Mouse (Mus musculus) Muller cell, postnatal 12 days (primary cell): ENCODE measurements around the gene Gm42417.
A peak's percentile ranks its signal among the peaks of the same experiment; 100 is the strongest.

Experiments used
- DNase-seq: peaks from one replicate; pipeline ENCODE4 v3.0.0-alpha.2; 2015; ENCODE audit errors: inconsistent ontology term

The Gm42417 gene

DNA sequence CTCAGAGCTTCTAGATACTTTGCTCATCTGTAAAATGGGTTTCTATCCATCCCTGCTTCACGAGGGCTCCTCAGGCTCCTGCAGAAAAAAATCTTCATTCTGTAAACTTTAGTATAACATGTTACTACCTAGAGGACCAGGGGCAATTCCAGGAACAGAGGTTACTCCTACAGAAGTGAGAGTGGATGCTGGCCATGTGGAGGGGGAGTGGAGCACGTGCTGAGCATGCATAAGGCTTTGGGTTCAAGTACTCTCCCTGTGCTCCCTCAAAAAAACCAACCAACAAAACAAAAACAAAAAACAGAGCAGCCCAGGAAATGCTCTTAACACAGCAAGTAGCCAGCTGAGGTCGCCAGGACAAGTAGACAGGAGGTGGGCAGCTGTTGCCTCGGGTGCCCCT lies 24.4 kb upstream of the Gm42417 start:
- DNase-seq, result no peak

DNA sequence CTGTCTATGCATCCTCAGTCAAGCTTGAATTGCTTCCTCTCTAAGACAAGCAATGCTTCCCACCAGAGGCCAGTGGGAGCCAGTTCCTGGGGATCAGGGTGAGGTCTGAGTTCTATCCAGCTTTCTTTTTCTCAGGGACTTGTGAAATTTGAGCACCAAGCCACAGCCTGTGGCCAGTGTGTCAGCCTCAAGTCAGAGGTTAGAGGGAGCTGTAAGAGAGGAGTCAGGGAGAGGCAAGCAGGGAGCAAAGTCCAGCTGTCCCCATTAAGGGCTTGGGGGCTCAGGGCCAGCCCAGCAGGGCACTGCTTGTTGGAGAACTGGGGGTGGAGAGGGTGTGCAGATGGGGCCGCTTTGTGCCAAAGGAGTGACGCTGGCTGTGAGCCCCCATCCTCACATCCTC lies 24.0 kb upstream of the Gm42417 start:
- DNase-seq, result no peak

DNA sequence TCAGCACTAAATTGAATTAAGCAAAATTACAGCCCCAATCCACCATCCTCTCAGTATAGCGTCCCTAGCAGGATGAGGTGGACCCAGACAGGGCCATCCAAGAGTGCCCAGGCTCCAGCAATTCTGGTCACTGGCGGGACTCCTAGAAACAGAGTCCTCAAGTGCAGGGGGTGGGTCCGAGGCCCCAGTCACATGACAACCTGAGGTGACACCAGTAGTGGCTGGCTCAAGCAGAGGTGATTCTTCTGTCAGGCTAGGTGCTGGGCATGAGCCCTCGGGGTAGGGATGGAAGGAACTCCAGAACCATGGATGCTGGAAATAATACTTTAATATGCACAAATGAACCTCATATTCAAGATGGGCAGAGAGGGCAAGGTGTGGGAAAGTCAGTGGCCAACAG lies 23.2 kb upstream of the Gm42417 start:
- no peak for DNase-seq

DNA sequence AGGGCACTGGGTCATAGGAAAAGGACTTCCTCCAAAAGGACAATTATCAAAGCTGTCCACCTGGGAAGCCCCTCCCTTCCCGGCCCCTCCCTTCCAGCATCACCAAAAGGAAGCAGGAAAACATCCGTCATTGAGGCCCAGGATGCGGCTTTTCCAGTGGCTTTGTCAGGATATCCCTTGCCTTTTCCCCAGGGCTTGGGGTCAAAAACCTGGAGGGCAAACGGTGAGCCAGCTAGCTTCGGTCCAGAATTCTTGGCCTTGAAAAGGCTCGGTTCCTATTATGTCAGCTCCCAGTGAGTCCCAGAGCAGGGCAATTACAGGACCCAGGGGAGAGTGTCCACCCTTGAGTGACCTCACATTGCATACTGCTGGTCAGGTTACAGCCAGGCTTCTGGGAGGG lies 21.7 kb upstream of the Gm42417 start:
- DNase-seq, result no peak

DNA sequence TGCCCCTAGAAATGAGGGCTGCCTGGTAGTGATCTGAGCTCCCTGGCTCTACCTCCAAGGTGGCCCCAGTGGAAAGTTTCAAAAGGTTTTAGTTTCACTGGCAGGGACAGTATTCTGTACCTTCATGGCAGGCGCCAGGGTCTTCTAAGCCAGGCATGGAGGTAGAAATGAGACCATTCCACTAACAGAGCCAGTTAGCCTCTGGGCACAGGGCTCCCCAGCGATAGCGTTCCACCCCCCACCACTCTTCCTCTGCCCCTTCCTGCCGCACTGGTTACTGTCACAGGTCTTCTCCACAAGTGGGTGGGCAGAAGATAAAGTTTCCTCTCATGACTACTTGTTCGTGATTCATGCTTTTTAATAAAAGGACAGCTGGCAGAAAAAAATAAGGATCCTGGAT lies 20.7 kb upstream of the Gm42417 start:
- DNase-seq, result no peak

DNA sequence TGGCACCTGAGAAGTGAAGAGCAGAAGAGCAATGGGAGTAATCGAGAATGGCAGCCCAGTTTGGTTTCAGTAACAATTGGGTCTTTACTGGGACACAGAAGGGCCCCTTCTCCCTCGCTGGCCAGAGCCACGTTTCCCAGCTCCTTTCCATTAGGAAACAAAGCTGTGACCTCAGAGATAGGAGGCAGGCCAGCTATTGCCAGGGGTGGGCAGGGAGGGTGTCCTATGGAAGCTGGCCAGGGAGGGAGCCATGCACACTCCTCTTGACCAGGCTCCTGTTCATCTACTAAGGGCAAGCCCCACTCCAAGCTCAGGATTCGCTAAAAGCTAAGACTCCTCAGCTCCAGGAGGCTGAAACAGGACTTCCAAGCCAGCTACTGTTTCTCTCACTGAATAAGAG lies 20.0 kb upstream of the Gm42417 start:
- DNase-seq, result no peak

DNA sequence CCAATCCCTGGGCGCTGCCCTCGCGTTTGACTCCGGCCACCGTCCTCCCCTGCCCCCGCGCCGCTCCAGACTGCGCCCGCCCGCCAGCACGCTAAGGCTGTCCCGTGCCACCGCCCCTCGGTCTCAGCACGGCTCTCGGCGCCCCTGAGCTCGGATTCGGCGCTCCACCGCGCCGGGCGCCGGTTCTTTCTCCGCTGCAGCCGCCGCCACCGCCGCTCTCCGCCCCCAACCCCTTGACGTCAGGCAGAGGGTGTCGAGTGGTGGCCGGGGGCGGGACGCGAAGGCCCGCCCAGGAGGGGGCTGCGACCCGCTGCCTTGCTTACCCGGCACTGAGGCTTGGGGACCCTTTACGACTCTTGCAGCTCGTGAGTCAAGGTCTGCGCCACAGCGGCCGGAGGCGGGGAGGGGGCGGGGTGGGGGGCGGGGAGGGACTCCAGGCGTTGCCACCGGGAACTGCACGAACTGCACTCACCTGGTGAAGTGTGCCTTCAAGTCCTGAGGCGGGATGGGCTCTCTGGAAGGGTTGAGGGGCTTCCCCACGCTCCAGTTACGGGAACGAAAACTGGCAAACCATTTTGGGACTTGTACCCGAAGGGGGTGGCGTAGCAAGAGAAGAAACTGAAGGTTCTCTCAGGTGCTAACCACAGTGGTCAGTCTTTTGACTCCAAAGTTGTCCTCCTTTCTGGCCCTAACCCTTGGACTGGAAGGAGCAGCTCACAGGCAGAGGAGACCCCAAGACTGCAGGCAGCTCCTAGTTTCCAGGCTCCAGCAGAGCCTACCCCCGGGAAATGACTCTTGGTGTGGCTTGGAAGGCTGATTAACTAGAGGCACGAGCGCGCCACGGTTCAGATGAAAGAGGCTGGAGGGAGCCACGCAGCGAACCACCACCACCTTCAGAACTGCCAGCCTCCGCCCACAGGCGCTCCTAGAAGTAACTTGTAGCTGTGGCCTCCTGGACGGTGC lies 19.1 kb upstream of the Gm42417 start, which contains the start of gene Sema4c:
Sema4c (minus strand) TSS at position 319 of the 963 bp plus-strand sequence.
- peak; percentile 77 for DNase-seq

DNA sequence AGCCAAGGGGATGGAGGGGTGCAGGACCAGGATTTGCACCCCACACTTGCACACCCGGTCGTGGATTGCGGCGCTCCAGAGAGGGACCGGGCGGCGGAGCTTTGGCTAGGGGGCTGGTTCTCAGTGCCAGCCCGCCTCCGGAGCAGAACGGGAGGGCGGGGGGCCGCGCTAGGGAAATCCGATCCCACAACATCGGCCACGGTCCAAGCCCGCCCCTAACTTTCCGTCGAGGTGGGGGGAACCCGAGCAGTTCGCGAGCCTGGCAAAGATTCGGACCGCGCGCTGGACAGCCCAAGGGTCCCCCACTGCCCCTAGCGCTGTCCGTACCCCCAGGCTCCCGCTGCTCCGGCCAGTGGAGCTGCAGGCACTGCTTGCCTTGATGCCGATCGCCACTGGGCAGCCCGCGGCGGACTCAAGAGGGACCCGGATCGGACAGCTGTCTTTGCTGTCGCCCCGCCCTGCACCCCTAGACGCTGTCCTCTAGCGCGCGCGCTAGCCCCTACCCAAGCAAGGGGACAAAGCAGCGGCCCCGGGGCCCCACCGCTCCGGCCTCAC lies 18.3 kb upstream of the Gm42417 start:
- DNase-seq, result peak; percentile 81

DNA sequence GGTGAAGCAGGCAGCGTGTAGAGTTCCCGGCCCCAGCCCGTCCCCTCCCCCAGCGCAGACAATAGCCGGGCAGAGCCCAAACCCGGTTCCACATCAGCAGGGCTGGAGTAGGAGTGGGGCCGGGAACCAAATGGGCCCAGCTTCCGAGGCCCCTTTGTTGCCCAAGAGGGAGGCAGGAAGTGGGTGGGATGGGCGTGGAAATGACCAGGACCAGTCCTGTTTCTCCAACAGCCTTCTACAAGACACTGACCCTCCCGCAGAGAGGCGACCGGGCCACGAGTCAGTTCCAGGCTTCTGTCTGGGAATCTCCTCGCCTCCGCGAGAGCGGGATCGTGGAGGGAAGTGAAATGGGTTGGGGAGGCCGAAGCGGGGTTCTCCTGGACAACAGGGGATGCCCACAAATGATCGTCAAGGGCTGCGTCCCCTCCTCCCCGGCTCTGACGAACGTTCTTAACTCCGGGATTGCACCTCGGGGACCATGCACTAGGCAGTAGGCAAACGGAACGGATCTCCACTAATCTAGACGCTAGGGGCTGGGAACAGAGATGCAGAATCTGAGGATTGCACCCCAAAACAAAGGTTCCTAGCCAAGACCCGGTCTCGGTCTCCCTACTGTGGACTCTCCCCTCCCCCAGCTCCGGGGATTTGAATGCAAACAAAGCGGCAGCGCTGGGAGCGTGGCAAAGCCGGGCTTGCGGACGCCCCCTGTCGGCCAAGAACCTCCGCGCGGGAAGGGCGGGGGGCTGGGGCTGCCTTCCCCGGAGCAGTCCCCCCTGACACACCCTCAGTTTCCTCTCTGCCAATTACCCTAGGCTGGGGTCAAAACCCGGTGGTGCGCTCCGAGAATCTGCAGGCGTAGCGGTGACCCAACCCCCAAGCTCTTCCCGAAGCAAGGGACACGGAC lies 17.6 kb upstream of the Gm42417 start:
- DNase-seq, result peak; percentile 95

DNA sequence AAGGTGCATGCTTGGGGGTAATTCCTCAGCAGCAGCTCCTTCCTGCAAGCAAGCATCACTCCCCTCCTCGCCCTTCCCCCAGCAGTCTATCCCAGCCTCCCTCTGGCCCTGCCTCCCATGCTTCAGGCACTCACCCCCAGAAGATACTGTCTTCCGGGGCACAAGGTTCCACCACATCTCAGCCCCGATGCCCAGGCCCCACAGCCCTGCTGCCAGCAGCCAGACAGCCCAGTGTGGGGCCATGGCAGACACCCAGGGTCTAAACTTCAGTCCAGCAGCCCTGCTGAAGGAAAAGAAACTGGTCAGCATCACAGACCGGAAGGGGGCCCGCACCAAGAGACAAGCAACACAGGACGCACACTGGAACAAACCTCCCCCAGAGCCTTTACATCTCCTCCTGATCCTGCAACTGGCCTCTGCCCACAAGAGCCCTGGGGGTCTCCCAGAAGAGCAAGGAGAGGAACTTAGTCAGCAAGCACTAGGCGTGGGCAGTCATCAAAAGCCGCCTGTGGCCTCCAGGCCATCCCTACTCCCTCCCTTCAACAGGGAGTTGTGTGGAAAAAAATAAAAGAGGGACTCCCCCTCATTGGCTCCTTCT lies 16.7 kb upstream of the Gm42417 start:
- peak; percentile 59 for DNase-seq

DNA sequence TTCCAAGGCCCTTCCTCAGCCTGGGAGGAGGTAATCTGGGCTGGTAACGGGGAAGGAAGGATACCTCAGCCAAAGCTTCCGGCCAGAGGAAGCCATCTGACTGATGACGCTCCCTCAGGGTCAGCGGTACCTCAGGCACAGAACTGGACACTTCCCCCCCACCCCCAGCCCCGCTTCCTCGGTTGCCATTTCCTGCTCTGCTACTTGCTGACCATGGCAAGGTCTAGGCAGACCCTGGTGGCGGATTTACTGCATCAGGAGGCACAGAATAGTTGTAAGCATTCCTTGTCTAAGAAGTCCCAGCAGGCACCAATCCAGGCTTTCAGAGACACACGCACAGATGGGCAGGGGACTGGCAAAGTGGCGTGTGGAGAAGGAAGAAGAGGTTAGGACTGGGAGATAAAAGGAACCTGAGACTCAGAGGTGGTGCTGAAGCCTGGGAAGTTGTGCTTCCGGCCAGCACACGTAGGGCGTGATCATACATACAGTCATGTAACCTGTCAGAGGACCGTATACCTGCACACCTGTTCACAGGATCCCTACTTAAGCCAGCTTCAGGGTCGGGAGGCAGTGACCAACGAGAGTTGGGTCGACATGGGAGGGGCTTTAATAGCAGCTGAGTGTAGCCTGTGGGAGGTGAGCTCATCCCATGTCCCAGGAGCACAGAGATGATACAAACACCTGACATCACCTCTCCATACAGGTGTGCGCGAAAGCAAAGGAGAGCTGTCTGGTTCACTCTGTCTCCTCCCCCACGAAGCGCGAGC lies 15.6 kb upstream of the Gm42417 start:
- no peak for DNase-seq

DNA sequence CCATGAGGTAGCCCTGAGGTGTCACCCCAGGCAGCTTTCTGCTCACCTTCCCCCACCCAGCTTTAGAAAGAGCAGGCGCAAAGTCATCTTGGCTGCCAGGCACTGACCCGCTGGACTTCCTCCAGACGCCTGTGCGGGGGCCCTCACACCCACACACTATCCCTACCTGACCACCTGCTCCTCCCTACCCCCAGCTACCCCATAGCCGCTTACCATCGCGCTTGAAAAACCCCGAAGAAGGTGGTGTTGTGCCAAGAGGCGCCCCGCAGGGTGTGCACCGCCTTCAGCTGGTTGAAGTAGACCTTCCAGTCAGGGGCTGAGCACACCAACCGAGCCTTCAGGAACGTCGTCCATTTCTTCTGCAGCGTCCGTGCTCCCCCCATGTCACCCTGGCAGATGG lies 13.3 kb upstream of the Gm42417 start:
- no peak for DNase-seq

DNA sequence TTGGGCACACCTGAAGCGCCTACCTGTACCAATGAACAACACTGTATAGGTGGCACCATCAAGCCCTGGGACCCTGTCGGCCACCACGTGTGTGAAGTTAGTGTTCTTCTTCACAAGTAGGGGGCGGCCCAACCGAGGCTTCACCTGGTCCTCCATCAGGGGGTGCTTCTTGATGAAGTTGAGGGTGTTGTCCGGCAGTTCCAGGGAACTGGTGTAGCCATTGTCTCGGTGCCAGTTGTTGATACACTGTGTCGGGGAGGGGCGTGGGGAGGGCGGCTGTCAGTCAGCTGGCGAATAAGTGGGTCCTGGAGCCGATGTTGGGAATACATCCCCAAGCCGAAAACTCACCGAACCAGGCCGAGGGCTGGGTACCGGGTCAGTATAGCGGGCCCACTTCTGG lies 12.7 kb upstream of the Gm42417 start:
- no peak for DNase-seq

DNA sequence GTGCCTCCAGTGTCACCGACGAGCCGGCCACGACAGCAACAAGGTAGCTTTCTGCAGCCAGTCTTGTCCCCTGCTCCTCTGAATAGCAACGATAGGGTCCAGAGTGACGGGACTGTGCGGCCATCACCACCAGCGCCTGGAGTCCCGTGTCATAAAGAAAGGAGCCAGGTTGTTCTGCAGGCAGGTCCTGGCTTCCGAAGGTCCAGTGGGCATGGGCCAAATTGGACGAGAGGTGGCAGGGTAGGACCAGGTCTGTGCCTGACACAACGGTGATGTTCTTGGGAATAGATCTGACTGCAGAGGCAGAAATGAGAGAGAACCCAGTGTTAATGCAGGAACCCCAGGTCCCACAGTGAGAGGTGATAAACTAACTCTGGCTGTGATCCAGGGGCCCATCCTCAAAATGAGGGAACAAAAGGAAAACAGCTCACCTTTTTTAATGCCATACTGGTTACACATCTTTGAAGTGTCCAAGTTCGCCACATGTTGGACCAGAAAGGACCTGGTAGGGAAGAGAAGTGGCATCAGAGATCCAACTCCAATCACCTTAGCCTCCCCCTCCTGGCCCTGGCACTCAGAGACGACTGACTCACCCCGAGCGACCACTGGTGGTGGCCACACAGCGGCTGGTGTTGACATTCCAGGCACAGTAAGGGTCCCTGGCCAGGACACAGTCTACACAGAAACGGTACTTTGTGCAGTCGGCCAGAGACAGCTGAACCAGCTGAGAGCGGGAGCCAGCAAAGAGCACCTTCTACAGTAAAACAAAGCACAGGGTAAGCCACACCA lies 11.0 kb upstream of the Gm42417 start:
- peak; percentile 76 for DNase-seq

DNA sequence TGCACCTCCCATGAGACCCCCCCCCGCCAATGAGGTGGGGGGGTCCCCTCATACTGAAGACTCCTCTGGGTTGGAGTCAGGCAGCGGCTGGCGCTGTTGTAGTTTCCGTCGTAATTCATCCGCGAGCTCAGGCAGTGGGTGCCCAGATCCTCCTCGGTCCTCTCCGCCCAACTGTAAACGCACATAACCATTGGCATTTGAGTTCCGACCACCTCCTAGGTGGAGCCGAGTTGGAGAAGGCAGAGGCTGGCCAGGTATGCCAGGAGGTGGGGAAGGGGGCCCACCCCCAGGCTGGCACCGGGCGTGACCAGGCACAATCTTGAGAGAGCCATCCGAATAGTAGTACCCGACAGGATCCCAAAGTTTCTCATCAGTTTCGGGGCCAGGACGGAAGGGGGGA lies 10.3 kb upstream of the Gm42417 start:
- no peak for DNase-seq

DNA sequence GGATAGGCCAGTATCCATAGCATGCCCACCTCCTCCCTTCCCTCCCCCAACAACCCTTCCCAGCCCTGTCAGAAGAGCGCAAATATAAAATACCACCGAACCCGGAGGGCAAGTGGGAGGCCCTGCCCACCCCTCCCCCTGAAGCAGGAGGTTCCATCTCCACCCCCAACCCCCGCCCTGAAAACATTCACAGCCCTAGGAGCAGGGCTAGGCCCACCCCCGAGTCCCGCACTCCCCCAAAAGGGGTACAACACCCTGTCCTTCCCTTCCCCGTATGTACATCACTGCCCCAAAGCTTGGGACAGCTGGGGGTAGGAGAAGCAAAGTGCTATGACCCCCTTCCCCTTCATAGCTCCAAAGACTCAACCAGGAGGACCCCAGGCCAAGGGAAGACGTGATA lies 9.5 kb upstream of the Gm42417 start:
- no peak for DNase-seq

DNA sequence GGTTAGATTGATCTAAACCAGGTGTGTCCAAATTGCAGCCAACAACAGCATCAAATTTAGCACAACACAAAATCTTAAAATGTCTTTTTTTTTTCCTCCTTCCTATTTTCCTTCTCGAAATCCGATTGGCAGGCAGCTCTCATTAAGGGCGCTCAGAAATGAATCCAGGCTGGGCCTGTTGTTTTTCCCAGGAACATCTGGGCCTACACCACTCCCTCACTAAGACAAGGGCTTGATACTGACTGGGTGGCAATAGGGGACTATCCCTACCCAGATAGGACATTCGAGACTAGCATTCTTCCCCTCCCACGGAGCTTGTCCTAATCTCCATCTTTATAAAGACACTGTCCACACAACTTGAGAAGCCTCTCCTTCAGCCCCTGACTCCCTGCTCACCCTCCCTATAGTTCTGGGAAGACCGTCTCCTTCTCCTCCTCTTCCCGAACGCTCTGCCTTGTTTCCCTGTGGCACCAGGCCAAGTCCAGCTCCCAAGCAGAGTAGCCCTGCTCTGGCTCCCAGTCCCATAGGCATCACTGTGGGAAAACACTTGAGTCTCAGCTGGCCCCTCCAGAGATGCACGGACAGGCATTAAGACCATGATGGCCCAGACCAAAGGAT lies 8.9 kb upstream of the Gm42417 start:
- no peak for DNase-seq

DNA sequence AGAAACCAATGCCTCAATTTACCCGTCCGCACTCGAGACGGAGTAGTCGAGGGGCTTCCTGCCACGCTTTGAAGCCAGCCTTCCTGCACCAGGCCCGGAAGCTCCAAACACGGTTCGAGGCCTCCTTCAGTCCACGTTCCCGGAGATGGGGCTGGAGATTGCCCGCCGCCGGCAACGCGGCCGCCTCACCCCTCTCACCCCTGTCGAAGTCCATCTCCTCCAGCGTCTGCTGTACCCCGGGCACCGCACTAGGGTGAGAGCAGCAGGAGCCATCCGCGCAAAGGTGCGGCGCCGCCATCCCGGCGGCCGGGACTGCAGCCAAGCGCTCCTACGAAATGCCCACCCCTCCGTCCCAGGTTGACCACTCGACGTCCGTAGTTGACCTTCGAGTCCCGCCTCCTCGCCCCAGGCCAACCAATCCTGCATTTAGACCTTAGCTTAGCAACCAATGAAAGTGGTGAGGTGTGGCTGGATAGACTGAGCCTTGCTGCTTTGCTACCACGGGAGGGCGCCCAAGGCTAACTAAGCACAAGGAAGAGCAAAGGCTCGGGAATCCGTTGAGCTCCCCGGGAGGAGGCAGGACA lies 7.8 kb upstream of the Gm42417 start, which contains the start of gene Ankrd39:
Ankrd39 (minus strand) TSS at position 558 of the 584 bp plus-strand sequence.
- peak; percentile 99 for DNase-seq
